Mouse (Mus musculus) neural tube, embryonic 14.5 days (tissue): ENCODE measurements at regions not wholly inside any gene's neighbourhood (a gene's known extent, or its start where the extent isn't known, plus 50 kb on each side); places are given as distances from the start of the nearest gene placed in this dataset.
A peak's percentile ranks its signal among the peaks of the same experiment; 100 is the strongest.

Experiments
- ATAC-seq: fragments of 200-750 bp; cut with Nextera tagmentation; 2 replicates; pipeline ENCODE4 v1.8.0; 2017; ENCODE audit warnings: low read depth, mild to moderate bottlenecking, moderate TSS enrichment, moderate library complexity
- H3K27ac ChIP-seq: fragments of 300-500 bp; sonication (generic); 2 replicates; pipeline ENCODE4 v1.5.1; 2014; ENCODE audit warnings: low read depth, mild to moderate bottlenecking, control low read depth, low read length, moderate library complexity, mixed read lengths
- H3K27me3 ChIP-seq: fragments of 300-500 bp; sonication (generic); 2 replicates; pipeline ENCODE4 v1.6.1; 2014; ENCODE audit warnings: low read length; ENCODE audit not compliant: control insufficient read depth, insufficient read depth
- H3K36me3 ChIP-seq: fragments of 300-500 bp; sonication (generic); 2 replicates; pipeline ENCODE4 v1.6.1; 2014; ENCODE audit warnings: low read length, mixed read lengths; ENCODE audit not compliant: control insufficient read depth, insufficient read depth
- H3K4me1 ChIP-seq: fragments of 300-500 bp; sonication (generic); 2 replicates; pipeline ENCODE4 v1.6.1; 2014; ENCODE audit warnings: low read length; ENCODE audit not compliant: control insufficient read depth, insufficient read depth
- H3K4me2 ChIP-seq: fragments of 300-500 bp; sonication (generic); 2 replicates; pipeline ENCODE4 v1.6.1; 2014; ENCODE audit warnings: mild to moderate bottlenecking, low read depth, low read length, control low read depth
- H3K4me3 ChIP-seq: fragments of 300-500 bp; sonication (generic); 2 replicates; pipeline ENCODE4 v1.5.1; 2014; ENCODE audit warnings: low read depth, low read length, control low read depth, mixed read lengths
- H3K9ac ChIP-seq: fragments of 300-500 bp; sonication (generic); replicated peaks from 2 replicates; pipeline ENCODE4 v1.6.1; 2014; ENCODE audit warnings: low read depth, mild to moderate bottlenecking, control low read depth, low read length, mixed read lengths
- H3K9me3 ChIP-seq: fragments of 300-500 bp; sonication (generic); 2 replicates; pipeline ENCODE4 v1.6.1; 2016; ENCODE audit warnings: low read length; ENCODE audit not compliant: control insufficient read depth
- WGBS: fragments of 180-500 bp; shearing (Covaris S2); extraction: QIAGEN DNeasy Blood & Tissue Kit; methylation state at CpG from one replicate; pipeline ENCODE4 v1.1.7; 2014; 5-methylcytosine and 5-hydroxymethylcytosine counted together

- no peaks in the 10 kb centered on the region for H3K36me3 ChIP-seq
- WGBS, result 10% methylated on average over 8 of the region's 8 CpGs
- ATAC-seq, result peak; percentile 69
- H3K4me3 ChIP-seq, result no peak overlapping the region
- H3K9ac ChIP-seq, result no peak overlapping the region
- H3K27ac ChIP-seq, result no peak overlapping the region
- H3K27me3 ChIP-seq, result no peaks in the 10 kb centered on the region
- no peaks in the 10 kb centered on the region; the same call in 1 of the 2 replicates for H3K4me1 ChIP-seq
- no peak overlapping the region for H3K4me2 ChIP-seq
- H3K9me3 ChIP-seq, result no peaks in the 10 kb centered on the region
Measured at GRCm38 (mm10) chr6:127362966-127363752, 83.5 kb upstream of the Parp11 start.

GRCm38 (mm10) chr6:127363871-127364590 lies 82.6 kb upstream of the Parp11 start:
- WGBS, result 37% methylated on average over 7 of the region's 7 CpGs
- H3K9ac ChIP-seq, result no peak overlapping the region
- H3K4me2 ChIP-seq, result no peak overlapping the region
- H3K27me3 ChIP-seq, result no peaks in the 10 kb centered on the region
- no peaks in the 10 kb centered on the region; the same call in 1 of the 2 replicates for H3K4me1 ChIP-seq
- H3K4me3 ChIP-seq, result no peak overlapping the region
- H3K9me3 ChIP-seq, result no peaks in the 10 kb centered on the region
- no peak overlapping the region for H3K27ac ChIP-seq
- H3K36me3 ChIP-seq, result no peaks in the 10 kb centered on the region
- no peak for ATAC-seq

- Histone ChIP-seq H3K9me3 (no peaks in the 10 kb centered on the region), H3K36me3 (no peaks in the 10 kb centered on the region)
Measured at GRCm38 (mm10) chr6:127364591-127365187, 82.0 kb upstream of the Parp11 start.

GRCm38 (mm10) chr6:127365246-127365645 lies 81.4 kb upstream of the Parp11 start:
- Histone ChIP-seq H3K4me1 (no peaks in the 10 kb centered on the region; the same call in 1 of the 2 replicates), H3K9me3 (no peaks in the 10 kb centered on the region), H3K4me3 (no peak overlapping the region), H3K9ac (no peak overlapping the region), H3K36me3 (no peaks in the 10 kb centered on the region), H3K27ac (no peak overlapping the region), H3K4me2 (no peak overlapping the region), H3K27me3 (no peaks in the 10 kb centered on the region)
- 64% methylated on average over 7 of the region's 7 CpGs for WGBS
- no peak for ATAC-seq

More at GRCm38 (mm10) chr6:127364591-127365187, 82.0 kb upstream of the Parp11 start:
- ATAC-seq, result no peak
- Histone ChIP-seq H3K9ac (no peak overlapping the region), H3K4me1 (no peaks in the 10 kb centered on the region; the same call in 1 of the 2 replicates), H3K4me2 (no peak overlapping the region), H3K4me3 (no peak overlapping the region), H3K27ac (no peak overlapping the region), H3K27me3 (no peaks in the 10 kb centered on the region)
- WGBS, result 36% methylated on average over 5 of the region's 5 CpGs

GRCm38 (mm10) chr6:127365651-127366050 lies 81.0 kb upstream of the Parp11 start:
- ATAC-seq, result no peak
- H3K4me1 ChIP-seq, result no peaks in the 10 kb centered on the region; the same call in 1 of the 2 replicates
- no peaks in the 10 kb centered on the region for H3K9me3 ChIP-seq
- WGBS, result 59% methylated on average over 2 of the region's 2 CpGs
- H3K27ac ChIP-seq, result no peak overlapping the region
- no peak overlapping the region for H3K9ac ChIP-seq
- H3K36me3 ChIP-seq, result no peaks in the 10 kb centered on the region
- no peak overlapping the region for H3K4me2 ChIP-seq
- H3K4me3 ChIP-seq, result no peak overlapping the region
- no peaks in the 10 kb centered on the region for H3K27me3 ChIP-seq

GRCm38 (mm10) chr6:127373052-127373451 lies 73.6 kb upstream of the Parp11 start:
- Histone ChIP-seq H3K9ac (no peak overlapping the region), H3K4me3 (no peak overlapping the region), H3K4me2 (no peak overlapping the region), H3K27me3 (no peaks in the 10 kb centered on the region), H3K27ac (no peak overlapping the region), H3K4me1 (no peaks in the 10 kb centered on the region), H3K36me3 (no peaks in the 10 kb centered on the region), H3K9me3 (no peaks in the 10 kb centered on the region)
- 49% methylated on average over 5 of the region's 5 CpGs for WGBS
- ATAC-seq, result no peak

GRCm38 (mm10) chr6:127373797-127374463 lies 72.7 kb upstream of the Parp11 start:
- H3K9me3 ChIP-seq, result no peaks in the 10 kb centered on the region
- 80% methylated on average over 13 of the region's 13 CpGs for WGBS
- H3K4me2 ChIP-seq, result no peak overlapping the region
- H3K4me3 ChIP-seq, result no peak overlapping the region
- no peak overlapping the region for H3K9ac ChIP-seq
- H3K4me1 ChIP-seq, result no peaks in the 10 kb centered on the region
- no peak for ATAC-seq
- no peak overlapping the region for H3K27ac ChIP-seq
- H3K36me3 ChIP-seq, result no peaks in the 10 kb centered on the region
- no peaks in the 10 kb centered on the region for H3K27me3 ChIP-seq

GRCm38 (mm10) chr6:127374464-127375143 lies 72.0 kb upstream of the Parp11 start:
- Histone ChIP-seq H3K27ac (no peak overlapping the region), H3K4me2 (no peak overlapping the region), H3K27me3 (no peaks in the 10 kb centered on the region), H3K9me3 (no peaks in the 10 kb centered on the region), H3K36me3 (no peaks in the 10 kb centered on the region), H3K4me3 (no peak overlapping the region), H3K9ac (no peak overlapping the region), H3K4me1 (no peaks in the 10 kb centered on the region)
- WGBS, result 65% methylated on average over 12 of the region's 12 CpGs
- ATAC-seq, result no peak
